Mouse (Mus musculus) thymus, postnatal 36 days (tissue): ENCODE results near the gene Fam126a.

ENCODE experiments used
- DNase-seq, 2 experiments: peaks; one replicate each; pipeline ENCODE4 v3.0.0; 2022; ENCODE audit warnings: mixed read lengths in 2 of 2

Fam126a gene

DNA sequence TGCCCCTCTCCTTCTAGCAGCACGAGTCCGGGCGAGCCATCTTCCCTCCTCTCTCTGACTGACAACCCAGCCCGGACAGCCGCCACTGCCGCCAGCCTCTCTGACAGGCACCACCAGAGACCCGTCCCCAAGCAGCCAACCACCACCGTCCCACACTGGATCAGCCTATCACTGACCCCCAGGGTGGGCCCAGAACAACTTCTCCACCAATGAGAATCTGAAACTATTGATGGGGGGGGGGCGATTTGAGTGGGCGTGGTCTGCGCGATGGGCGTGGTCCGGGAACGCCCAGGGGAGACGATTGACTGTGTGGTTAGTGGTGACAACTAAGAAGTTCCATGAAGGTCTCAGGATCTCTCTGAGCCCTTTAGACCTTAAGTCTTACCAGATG, at the start of gene Fam126a:
Gene Fam126a, minus strand, starts transcription at position 112 of the 391 bp plus-strand sequence.
- DNase-seq: peak; percentile 89 to 95

DNA sequence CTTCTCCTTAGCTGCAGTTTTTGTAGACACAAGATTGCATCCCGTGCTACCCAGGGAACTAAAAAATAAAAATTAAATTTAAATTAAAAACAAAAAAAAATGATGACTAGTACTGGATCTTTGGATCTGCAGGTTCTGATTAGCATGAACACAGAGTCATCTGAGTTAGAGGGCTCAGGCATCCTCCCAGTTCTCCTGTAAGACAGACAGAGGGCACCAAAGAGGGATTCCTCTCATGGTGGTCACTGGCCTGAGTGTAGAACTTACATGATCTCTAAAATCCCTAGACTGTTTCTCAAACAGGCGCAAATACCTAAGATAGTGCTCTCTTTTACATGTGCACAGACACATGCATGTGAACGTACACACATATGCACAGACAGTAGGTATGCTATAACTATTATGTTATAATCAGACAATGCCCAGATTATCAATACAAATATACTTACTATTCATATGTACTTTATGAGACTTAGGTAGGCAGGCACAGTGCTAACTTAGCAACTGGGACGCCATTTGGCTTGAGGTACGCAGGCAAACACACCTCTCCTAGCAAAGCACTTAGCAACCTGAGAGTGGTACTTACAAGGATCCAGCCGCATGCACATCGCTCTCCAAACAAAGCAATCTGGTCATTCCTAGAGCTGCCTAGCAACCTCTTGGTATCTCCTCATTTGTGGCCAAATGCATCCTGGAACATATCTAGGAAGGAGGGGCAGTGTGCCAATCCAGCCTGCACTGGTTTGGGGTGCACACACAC, 48.1 kb upstream of the Fam126a start:
- no peak for DNase-seq

- no peak for DNase-seq
These were observed 47.3 kb upstream of the Fam126a start for GRCm38 (mm10) chr5:24077739-24078306.

- DNase-seq: peak; percentile 26
These were observed 46.7 kb upstream of the Fam126a start for GRCm38 (mm10) chr5:24076986-24077718.

DNA sequence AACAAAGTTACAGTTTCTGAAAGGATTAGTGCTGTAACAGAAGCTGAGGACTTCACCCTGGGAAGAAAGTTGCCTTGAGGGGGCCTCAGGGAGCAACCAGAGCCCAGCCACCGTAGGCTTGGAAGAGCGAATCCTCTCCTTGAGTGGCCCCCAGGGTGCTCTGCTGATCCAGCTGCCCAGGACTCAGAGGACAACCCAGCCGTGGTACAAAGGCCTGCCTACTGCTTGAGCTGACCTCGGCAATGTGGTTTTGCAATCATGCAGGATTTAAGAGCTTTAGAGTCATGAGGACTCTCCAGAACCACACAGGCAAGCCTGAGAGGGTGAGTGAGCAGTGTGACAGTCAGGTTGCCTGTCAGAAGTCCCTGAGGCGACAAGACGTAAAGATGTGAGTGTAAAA, 41.5 kb upstream of the Fam126a start:
- no peak for DNase-seq

- DNase-seq: no peak
These were observed 38.5 kb upstream of the Fam126a start for GRCm38 (mm10) chr5:24068955-24069354.

DNA sequence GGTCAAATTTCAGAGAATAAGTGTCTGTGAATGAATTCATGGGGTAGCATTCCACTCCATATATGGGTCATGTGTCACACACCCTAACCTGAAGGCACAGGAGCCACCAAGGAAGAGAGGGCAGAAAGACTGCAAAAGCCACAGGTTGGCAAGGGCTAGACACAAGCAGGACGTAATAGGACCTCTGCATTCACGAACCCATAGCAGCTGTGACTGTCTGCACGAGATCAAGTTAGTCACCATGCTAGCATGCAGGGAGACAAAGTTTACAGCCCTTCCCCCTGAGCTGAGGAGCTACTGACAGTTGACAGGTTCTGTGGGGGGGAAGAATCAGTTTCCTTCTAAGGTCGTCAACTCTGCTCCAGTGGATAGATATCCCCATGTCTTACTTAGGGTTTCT, 33.1 kb upstream of the Fam126a start:
- DNase-seq: no peak

DNA sequence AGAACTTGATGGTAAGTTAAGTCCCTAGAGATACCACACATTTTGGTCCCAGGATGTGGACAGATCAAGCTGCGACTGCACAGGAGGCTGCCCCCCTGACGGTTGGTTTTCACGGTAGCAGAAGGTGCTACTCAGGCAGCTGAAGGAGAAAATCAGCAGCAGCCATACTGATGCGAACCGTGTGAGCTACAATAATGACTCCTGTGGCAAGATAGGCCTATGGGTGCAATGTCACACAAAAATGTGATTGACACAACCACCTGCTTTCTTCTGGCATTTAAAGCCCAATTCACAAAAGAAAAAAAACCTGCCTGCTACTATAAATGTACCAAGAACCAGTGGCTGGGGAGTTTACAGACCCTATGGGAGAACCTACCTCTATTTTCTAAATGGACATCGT, 32.5 kb upstream of the Fam126a start:
- DNase-seq: no peak

DNA sequence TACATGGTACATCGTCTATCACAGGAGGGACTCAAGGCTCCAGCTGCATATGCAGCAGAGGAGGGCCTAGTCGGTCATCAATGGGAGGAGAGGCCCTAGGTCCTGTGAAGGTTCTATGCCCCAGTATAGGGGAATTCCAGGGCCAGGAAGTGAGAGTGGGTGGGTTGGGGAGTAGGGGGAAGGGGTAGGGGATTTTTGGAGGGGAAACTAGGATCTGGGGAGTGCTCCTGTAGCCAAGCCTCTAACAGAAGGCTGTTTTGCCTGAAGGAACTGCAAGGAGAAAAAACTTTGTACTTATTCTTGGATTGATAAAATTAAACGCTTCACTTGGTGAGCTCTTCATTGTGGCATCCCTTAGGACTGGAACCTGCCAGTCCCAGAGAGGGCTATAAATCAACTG, 30.5 kb upstream of the Fam126a start:
- no peak for DNase-seq

DNA sequence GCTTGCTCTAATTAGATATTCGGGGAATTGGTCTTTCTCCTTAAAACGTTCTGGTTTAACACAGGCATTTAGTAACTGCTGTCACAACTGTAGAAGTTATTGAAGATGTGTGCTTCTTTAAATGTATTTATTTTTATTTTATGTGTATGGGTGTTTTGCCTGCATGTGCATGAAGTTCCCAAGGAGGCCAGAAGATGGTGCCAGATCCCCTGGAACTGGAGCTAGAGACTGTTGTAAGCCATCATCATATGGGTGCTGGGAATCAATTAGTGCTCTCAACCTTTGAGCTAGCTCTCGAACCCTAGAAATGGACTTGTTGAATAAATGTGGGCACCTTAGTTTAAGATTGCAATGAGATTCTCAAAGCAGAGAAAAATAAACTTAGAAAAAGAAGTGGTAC, 27.1 kb upstream of the Fam126a start:
- peak in 1 of 2 experiments; percentile 6 for DNase-seq

GRCm38 (mm10) chr5:24056865-24057264, 26.4 kb upstream of the Fam126a start:
- no peak for DNase-seq

DNA sequence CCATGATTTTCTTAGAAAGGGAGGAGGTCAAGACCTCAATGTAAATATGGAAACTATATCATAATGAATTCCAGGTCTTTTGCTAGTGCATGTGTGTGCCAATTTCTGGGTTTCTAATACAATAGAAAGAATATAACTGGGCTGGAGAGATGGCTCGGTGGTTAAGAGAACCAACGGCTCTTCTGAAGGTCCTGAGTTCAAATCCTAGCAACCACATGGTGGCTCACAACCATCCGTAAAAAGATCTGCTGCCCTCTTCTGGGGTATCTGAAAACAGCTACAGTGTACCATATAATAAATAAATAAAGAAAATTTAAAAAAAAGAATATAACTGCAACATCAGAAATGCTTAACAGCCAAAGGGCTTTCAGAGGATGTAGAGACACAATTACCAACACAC, 23.9 kb upstream of the Fam126a start:
- DNase-seq: no peak

GRCm38 (mm10) chr5:24053245-24054190, 23.0 kb upstream of the Fam126a start:
- DNase-seq: no peak

DNA sequence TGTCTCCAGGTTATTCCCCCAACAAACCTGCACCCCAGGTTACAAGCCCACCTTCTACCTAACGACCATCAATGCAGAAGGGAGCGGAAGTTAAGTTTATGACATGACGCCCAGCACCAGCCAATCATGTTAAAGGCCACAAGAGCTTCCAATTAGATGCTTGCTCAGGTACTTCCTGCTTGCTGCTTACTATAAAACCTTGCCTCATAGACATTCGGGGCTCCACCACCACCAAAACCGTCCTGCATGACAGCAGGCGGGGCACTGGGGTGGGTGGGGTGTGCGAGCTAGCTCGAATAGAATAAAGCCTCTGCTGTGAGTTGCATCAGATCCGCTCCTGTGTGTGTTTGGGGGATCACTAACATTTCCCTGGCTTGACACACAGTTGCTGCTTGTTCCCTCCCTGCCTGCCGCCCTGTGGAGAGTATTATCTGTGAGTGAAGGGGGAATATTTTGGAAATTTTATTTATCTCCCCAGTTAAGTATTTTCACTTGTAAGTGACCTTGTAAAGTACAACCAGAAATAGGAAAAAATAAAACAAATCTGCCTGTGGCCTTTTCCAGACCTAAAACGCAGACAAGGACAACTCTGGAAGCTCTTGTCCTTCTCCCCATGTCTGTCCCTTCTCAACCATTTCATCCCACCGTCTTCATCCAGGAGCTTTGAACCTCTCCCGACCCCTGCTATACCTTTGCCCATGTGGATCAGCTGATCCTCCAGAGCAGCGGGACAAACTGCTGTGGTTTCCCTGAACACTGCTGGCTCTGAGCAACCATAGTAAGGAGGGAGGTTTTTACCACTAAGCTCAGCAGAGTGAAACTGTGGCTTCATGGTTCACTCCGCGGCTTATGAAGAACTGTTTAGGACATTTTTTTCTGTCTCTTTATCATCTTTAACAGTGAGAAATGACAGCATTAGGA, 21.5 kb upstream of the Fam126a start:
- no peak for DNase-seq

DNA sequence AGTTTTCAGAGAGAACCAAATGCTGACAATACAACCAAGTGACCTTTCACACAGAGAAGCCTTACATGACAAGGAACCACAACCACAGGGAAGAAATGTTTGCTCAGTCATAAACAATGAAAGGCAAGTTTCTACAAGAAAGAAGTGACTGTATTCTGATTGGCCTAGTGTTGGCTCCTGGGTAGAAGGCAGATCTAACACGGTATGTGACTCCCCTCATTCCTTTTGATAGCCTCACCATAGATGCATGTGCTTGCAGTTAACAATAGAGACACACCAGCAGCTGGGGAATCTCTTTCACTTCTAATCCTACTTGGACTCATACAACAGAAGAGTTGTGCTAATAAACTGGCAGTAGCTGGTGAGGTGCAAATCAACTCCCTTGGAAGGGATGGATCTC, 17.3 kb upstream of the Fam126a start:
- DNase-seq: no peak

- DNase-seq: no peak
These were observed 16.5 kb upstream of the Fam126a start for GRCm38 (mm10) chr5:24047001-24047400.

GRCm38 (mm10) chr5:24045998-24046631, 15.6 kb upstream of the Fam126a start:
- DNase-seq: no peak

DNA sequence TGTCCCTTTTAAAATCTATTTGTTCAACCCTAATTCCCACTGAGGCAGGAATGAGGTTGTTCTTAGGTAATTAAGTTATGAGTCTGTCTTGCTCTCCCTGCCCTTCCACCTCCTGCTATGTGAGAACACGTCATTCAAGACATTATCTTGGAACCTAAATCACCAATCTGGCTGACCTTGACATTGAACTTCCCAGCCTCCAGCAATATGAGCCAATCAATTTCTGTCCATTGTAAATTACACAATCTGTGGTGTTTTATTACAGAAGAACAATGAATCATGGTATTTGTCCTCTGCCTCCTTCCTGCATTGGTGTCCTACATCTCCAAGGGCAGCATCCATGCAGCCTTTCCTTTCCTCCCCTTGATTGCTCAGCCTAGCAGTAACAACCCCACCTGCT, 13.9 kb upstream of the Fam126a start:
- DNase-seq: no peak

DNA sequence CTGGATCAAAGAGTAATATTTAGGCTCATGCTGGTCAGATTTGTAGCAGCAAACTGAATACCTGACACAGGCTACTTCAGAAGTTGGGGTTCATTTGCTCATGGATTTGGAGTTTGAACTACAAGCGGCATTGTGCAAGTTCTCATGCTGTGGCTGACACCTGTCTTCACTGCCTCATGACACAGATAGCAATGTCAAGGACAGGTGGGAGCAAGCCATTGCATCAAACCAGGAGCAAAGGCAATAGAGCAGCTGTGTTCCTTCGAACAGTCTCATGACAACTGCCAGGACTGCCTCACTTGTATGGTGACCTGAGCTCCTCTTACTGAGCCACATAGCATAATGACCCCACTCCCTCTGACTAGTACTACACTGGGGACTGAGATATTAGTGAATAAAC, 12.9 kb upstream of the Fam126a start:
- no peak for DNase-seq

GRCm38 (mm10) chr5:24041341-24041852, 10.9 kb upstream of the Fam126a start:
- DNase-seq: no peak

GRCm38 (mm10) chr5:24040601-24041000, 10.1 kb upstream of the Fam126a start:
- no peak for DNase-seq
